Mouse (Mus musculus): Measurements from ENCODE around the gene Fbxw2.
A peak's percentile ranks its signal among the peaks of the same experiment; 100 is the strongest.

- peak; percentile 78 for TF ChIP-seq POLR2A (IDR thresholded peaks at IDR 0.05; ENCODE audit: insufficient read depth, low read length)
- TF ChIP-seq CTCF (IDR thresholded peaks at IDR 0.05; ENCODE audit: low read depth, low read length), result no peak
Observed at GRCm38 (mm10) chr2:34825827-34826459, at the start of gene Fbxw2.
